Mouse (Mus musculus): ENCODE data around the gene Atad5. TPM values are rescaled to one million over a fixed set of nuclear protein-coding genes. Genes with fewer than 3 reads are reported as not detected.
"Not testable (repeated sequence)": the region's sequence is repeated elsewhere in the genome, so short reads cannot be mapped to it uniquely, and the experiment has no call there.

Gene Atad5
- total RNA-seq, 1 experiment: 23.6 TPM

DNA sequence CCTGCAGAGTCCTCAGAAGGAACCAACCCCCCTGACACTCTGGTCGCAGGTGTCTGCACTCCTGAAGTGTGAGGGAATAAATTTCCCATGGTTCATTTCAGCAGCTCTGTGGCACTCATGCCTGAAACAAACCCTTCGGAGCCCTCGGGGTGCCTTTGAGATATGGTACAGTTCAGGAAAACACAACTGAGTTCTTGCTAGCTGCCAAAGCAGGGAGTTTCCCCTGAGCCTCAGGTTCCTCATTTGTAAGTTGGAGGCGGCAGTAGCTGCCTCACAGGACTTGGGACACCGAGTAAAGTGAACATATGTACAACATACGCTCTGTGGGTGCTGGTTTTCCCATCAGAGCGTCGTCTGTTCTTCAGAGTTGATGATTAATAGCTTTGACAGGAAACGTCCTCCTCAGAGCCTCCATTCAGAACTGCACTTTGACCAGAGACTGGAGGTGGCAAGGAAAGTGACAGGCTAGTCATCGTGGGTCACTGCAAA, 56.6 kb downstream of the Atad5 start:
- in situ Hi-C loops (cut with MboI; ENCODE audit: low sequenced_read_pairs in 2 of 2, unreplicated experiment in 2 of 2): no loop called here

GRCm38 (mm10) chr11:80147748-80148147, 58.5 kb downstream of the Atad5 start:
- TF ChIP-seq ZNF384 (IDR thresholded peaks at IDR 0.05; ENCODE audit: low read depth, low read length) (no peak), CHD2 (IDR thresholded peaks at IDR 0.05; ENCODE audit: low read depth, low read length) (no peak)
- in situ Hi-C loops (cut with MboI; ENCODE audit: low sequenced_read_pairs in 2 of 2, unreplicated experiment in 2 of 2): no loop called here
- no peak for DNase-seq (ENCODE audit: low read depth, low spot score)

More for the DNA sequence above, 56.6 kb downstream of the Atad5 start:
- no peak for TF ChIP-seq HCFC1 (IDR thresholded peaks at IDR 0.05; ENCODE audit: borderline replicate concordance, insufficient read depth, low read length)
- no peak for TF ChIP-seq ZC3H11A (IDR thresholded peaks at IDR 0.05; ENCODE audit: borderline replicate concordance, low read depth, low read length)
- no peak for TF ChIP-seq MAFK (IDR thresholded peaks at IDR 0.05; ENCODE audit: insufficient read depth, low read depth, low read length)
- no peak for TF ChIP-seq ZNF384 (IDR thresholded peaks at IDR 0.05; ENCODE audit: low read depth, low read length)
- no peak for TF ChIP-seq CHD2 (IDR thresholded peaks at IDR 0.05; ENCODE audit: low read depth, low read length)
- H3K36me3 ChIP-seq (ENCODE audit: control insufficient read depth, insufficient read depth, low read length, poor library complexity, severe bottlenecking): no peaks in the 10 kb centered on the region
- no peak overlapping the region for H3K4me3 ChIP-seq (ENCODE audit: insufficient read depth in 1 of 2, low read depth in 1 of 2, low read length in 2 of 2, poor library complexity in 1 of 2, severe bottlenecking in 1 of 2)
- H3K4me1 ChIP-seq (ENCODE audit: control insufficient read depth in 2 of 2, insufficient read depth in 2 of 2, low read length in 2 of 2, poor library complexity in 1 of 2): peaks cover 0 to 3% of the 10 kb centered on the region in 2 experiments; a peak in 1 of 4 replicates
- H3K9me3 ChIP-seq (ENCODE audit: control insufficient read depth, insufficient read depth, low read depth, low read length): no peaks in the 10 kb centered on the region
- DNase-seq (ENCODE audit: low read depth, low spot score): no peak
- no peak overlapping the region for H3K9ac ChIP-seq (ENCODE audit: insufficient read depth, low read depth, low read length, poor library complexity, severe bottlenecking)
- no peak overlapping the region for H3K27ac ChIP-seq (ENCODE audit: insufficient read depth, low read depth, low read length, poor library complexity, severe bottlenecking)

GRCm38 (mm10) chr11:80148313-80148712, 59.1 kb downstream of the Atad5 start:
- Histone ChIP-seq H3K4me1 (ENCODE audit: control insufficient read depth in 2 of 2, insufficient read depth in 2 of 2, low read length in 2 of 2, poor library complexity in 1 of 2) (no peaks in the 10 kb centered on the region), H3K4me3 (ENCODE audit: insufficient read depth in 1 of 2, low read depth in 1 of 2, low read length in 2 of 2, poor library complexity in 1 of 2, severe bottlenecking in 1 of 2) (no peak overlapping the region), H3K9me3 (ENCODE audit: control insufficient read depth, insufficient read depth, low read depth, low read length) (no peaks in the 10 kb centered on the region), H3K27ac (ENCODE audit: insufficient read depth, low read depth, low read length, poor library complexity, severe bottlenecking) (no peak overlapping the region), H3K36me3 (ENCODE audit: control insufficient read depth, insufficient read depth, low read length, poor library complexity, severe bottlenecking) (no peaks in the 10 kb centered on the region), H3K9ac (ENCODE audit: insufficient read depth, low read depth, low read length, poor library complexity, severe bottlenecking) (no peak overlapping the region)
- no peak for DNase-seq (ENCODE audit: low read depth, low spot score)
- TF ChIP-seq MAFK (IDR thresholded peaks at IDR 0.05; ENCODE audit: insufficient read depth, low read depth, low read length) (no peak), ZNF384 (IDR thresholded peaks at IDR 0.05; ENCODE audit: low read depth, low read length) (peak; percentile 89)
- in situ Hi-C loops (cut with MboI; ENCODE audit: low sequenced_read_pairs in 2 of 2, unreplicated experiment in 2 of 2): no loop called here

More at GRCm38 (mm10) chr11:80147748-80148147, 58.5 kb downstream of the Atad5 start:
- H3K4me1 ChIP-seq (ENCODE audit: control insufficient read depth in 2 of 2, insufficient read depth in 2 of 2, low read length in 2 of 2, poor library complexity in 1 of 2): peaks cover 0 to 3% of the 10 kb centered on the region in 2 experiments; a peak in 1 of 4 replicates
- H3K9me3 ChIP-seq (ENCODE audit: control insufficient read depth, insufficient read depth, low read depth, low read length): no peaks in the 10 kb centered on the region
- H3K27ac ChIP-seq (ENCODE audit: insufficient read depth, low read depth, low read length, poor library complexity, severe bottlenecking): no peak overlapping the region
- no peak overlapping the region for H3K4me3 ChIP-seq (ENCODE audit: insufficient read depth in 1 of 2, low read depth in 1 of 2, low read length in 2 of 2, poor library complexity in 1 of 2, severe bottlenecking in 1 of 2)
- no peak overlapping the region for H3K9ac ChIP-seq (ENCODE audit: insufficient read depth, low read depth, low read length, poor library complexity, severe bottlenecking)
- H3K36me3 ChIP-seq (ENCODE audit: control insufficient read depth, insufficient read depth, low read length, poor library complexity, severe bottlenecking): no peaks in the 10 kb centered on the region

GRCm38 (mm10) chr11:80148974-80149373, 59.8 kb downstream of the Atad5 start:
- not testable (repeated sequence) for H3K4me3 ChIP-seq (ENCODE audit: insufficient read depth in 1 of 2, low read depth in 1 of 2, low read length in 2 of 2, poor library complexity in 1 of 2, severe bottlenecking in 1 of 2)

GRCm38 (mm10) chr11:80149412-80150023, 60.3 kb downstream of the Atad5 start:
- no peak for TF ChIP-seq HCFC1 (IDR thresholded peaks at IDR 0.05; ENCODE audit: borderline replicate concordance, insufficient read depth, low read length)
- TF ChIP-seq CHD2 (IDR thresholded peaks at IDR 0.05; ENCODE audit: low read depth, low read length): no peak
- peak; percentile 74 for TF ChIP-seq MAFK (IDR thresholded peaks at IDR 0.05; ENCODE audit: insufficient read depth, low read depth, low read length)
- TF ChIP-seq ZC3H11A (IDR thresholded peaks at IDR 0.05; ENCODE audit: borderline replicate concordance, low read depth, low read length): no peak
- no peak for TF ChIP-seq ZNF384 (IDR thresholded peaks at IDR 0.05; ENCODE audit: low read depth, low read length)
- Histone ChIP-seq H3K9ac (ENCODE audit: insufficient read depth, low read depth, low read length, poor library complexity, severe bottlenecking) (no peak overlapping the region), H3K4me3 (ENCODE audit: insufficient read depth in 1 of 2, low read depth in 1 of 2, low read length in 2 of 2, poor library complexity in 1 of 2, severe bottlenecking in 1 of 2) (no peak overlapping the region), H3K27ac (ENCODE audit: insufficient read depth, low read depth, low read length, poor library complexity, severe bottlenecking) (no peak overlapping the region), H3K4me1 (ENCODE audit: control insufficient read depth in 2 of 2, insufficient read depth in 2 of 2, low read length in 2 of 2, poor library complexity in 1 of 2) (no peaks in the 10 kb centered on the region), H3K36me3 (ENCODE audit: control insufficient read depth, insufficient read depth, low read length, poor library complexity, severe bottlenecking) (no peaks in the 10 kb centered on the region), H3K9me3 (ENCODE audit: control insufficient read depth, insufficient read depth, low read depth, low read length) (no peaks in the 10 kb centered on the region)
- in situ Hi-C loops (cut with MboI; ENCODE audit: low sequenced_read_pairs in 2 of 2, unreplicated experiment in 2 of 2): no loop called here
- DNase-seq (ENCODE audit: low read depth, low spot score): no peak

More at GRCm38 (mm10) chr11:80148974-80149373, 59.8 kb downstream of the Atad5 start:
- H3K36me3 ChIP-seq (ENCODE audit: control insufficient read depth, insufficient read depth, low read length, poor library complexity, severe bottlenecking); H3K9ac ChIP-seq (ENCODE audit: insufficient read depth, low read depth, low read length, poor library complexity, severe bottlenecking); DNase-seq (ENCODE audit: low read depth, low spot score); H3K4me1 ChIP-seq (ENCODE audit: control insufficient read depth in 2 of 2, insufficient read depth in 2 of 2, low read length in 2 of 2, poor library complexity in 1 of 2); H3K27ac ChIP-seq (ENCODE audit: insufficient read depth, low read depth, low read length, poor library complexity, severe bottlenecking); in situ Hi-C loops (cut with MboI; ENCODE audit: low sequenced_read_pairs in 2 of 2, unreplicated experiment in 2 of 2); H3K9me3 ChIP-seq (ENCODE audit: control insufficient read depth, insufficient read depth, low read depth, low read length): not testable (repeated sequence)

All from ES-E14 (cell line).